Mouse (Mus musculus) layer of hippocampus, postnatal 25 days (tissue): ENCODE data around the gene Sars2. TPM values are rescaled to one million over a fixed set of nuclear protein-coding genes. Genes with fewer than 3 reads are reported as not detected.
"Not testable (repeated sequence)": the region's sequence is repeated elsewhere in the genome, so short reads cannot be mapped to it uniquely, and the experiment has no call there.

Experiments
- DNase-seq, 2 experiments: peaks; one replicate each; pipeline ENCODE4 v3.0.0; 2022; ENCODE audit warnings: mixed read lengths in 2 of 2, low spot score in 1 of 2; ENCODE audit errors: extremely low spot score in 1 of 2
- total RNA-seq, 2 experiments: library from RNA; stranded (reverse); gene quantifications; 2 replicates each; pipeline ENCODE4 v1.2.3; 2021

Gene Sars2
- 10 to 100 TPM; 12.4 to 15.6 TPM for total RNA-seq

- peak; percentile 92 to 96 for DNase-seq
Observed at GRCm38 (mm10) chr7:28741709-28742438, at the start of gene Sars2, which contains the start of gene Mrps12. Sars2 (plus strand) TSS chr7:28741992. Mrps12 (minus strand) TSS chr7:28741820.

- peak in 1 of 2 experiments; percentile 43 for DNase-seq
Observed at GRCm38 (mm10) chr7:28692545-28693320, 49.1 kb upstream of the Sars2 start, which contains the start of gene Fbxo27. Fbxo27 (plus strand) TSS chr7:28692849.

DNA sequence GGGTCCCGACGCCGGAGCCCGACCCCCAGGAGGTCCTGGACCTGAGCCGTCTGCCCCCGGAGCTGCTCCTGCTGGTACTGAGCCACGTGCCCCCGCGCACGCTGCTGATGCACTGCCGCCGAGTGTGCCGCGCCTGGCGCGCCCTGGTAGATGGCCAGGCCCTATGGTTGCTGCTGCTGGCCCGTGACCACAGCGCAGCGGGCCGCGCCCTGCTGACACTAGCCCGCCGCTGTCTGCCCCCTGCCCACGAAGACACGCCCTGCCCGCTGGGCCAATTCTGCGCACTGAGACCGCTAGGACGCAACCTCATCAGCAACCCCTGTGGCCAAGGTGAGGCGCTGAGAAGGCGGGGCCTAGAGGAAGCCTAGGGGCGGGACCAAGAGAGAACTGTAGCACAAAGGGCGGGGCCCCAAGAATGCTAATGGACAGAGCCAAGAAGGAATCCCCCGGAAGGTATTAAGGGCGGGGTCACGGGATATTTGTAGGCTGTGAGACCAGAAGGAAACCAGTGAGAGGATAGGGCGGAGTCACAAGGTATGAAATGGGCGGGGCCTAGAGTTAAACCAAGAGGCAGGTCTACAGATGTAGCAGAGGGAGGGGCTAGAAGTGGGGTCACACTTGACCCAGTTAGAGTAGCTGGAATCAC lies 48.3 kb upstream of the Sars2 start:
- DNase-seq: peak; percentile 34 to 56

DNA sequence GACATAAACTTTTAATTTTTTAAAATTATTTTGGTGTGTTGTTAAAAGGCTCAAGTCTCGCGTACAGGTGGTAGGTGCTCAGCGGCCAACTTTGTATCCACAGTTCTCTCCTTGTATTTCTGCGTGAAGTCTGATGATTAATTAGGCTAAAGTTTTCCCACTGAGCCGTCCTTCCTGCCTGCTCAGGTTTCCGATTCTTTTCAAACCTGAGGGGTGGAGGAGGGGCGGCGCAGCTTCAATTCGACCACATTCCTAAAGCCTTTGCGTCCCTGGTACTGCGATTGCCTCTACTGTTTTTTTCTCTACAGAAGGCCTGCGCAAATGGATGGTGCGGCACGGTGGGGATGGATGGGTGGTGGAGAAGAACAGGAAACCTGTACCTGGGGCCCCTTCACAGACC lies 47.4 kb upstream of the Sars2 start:
- no peak for DNase-seq

DNA sequence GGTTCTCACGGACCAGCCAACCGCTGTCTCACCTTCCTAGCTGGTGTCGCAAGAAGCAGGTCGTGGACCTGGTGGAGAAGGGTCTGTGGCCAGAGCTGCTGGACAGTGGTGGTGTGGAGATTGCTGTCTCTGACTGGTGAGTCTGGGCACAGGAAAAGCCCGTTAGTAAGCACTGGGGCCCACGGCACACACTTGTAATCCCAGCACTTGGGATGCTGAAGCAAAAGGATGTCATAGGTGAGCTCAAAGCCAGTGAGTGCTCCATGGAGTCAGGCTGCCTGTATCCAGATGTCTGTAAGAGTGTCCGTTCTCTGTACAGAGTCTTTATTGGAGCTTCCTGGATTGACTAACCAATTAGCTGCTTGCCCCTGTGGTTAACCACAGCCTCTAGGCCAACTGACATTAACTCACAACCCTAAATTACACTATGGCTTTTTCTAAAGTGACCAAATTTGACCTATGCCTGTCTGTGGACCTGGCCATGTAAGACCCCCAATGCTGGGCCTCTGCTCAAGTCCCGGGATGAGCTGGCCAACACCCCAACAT lies 46.8 kb upstream of the Sars2 start:
- no peak for DNase-seq

- no peak for DNase-seq
Observed at GRCm38 (mm10) chr7:28697277-28697676, 44.5 kb upstream of the Sars2 start.

DNA sequence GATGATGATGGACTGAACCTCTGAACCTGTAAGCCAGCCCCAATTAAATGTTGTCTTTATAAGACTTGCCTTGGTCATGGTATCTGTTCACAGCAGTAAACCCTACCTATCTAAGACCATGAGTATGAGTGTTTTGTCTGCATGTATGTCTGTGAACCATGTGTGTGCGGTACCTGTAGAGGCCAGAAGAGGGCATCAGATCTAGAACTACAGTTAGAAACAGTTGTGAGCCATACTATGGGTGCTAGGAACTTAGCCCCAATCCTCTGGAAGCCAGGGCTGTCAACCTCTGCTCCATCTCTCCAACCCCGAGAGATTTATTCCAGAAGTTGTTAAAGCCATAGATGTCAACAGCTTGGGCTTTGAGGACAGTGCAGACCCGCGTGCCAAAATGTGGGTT lies 41.5 kb upstream of the Sars2 start:
- no peak for DNase-seq

- DNase-seq: not testable (repeated sequence)
Observed at GRCm38 (mm10) chr7:28701306-28701705, 40.5 kb upstream of the Sars2 start.

DNA sequence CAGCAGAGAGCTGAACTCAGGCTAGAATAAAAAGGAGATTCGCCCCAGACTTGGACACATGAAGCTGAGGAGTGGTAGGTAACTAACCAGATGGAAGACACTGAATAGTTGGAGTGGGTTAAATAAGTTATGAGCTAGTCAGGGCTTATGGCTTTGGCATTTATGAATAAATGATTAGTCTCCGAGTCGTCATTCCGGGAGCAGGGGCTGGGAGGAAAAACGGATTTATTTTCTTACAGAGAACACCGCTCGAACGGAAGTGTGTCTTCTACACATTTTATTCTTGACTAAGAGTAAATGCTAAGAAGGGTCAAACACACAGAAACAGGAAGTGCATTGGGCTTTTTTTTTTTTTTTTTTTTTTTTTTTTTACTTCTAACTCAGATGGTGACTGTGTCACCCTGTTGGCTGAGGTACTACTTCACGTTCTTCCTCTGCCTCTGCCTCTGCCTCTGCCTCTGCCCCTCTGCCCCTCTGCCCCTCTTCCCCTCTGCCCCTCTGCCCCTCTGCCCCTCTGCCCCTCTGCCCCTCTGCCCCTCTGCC lies 39.1 kb upstream of the Sars2 start:
- no peak for DNase-seq

DNA sequence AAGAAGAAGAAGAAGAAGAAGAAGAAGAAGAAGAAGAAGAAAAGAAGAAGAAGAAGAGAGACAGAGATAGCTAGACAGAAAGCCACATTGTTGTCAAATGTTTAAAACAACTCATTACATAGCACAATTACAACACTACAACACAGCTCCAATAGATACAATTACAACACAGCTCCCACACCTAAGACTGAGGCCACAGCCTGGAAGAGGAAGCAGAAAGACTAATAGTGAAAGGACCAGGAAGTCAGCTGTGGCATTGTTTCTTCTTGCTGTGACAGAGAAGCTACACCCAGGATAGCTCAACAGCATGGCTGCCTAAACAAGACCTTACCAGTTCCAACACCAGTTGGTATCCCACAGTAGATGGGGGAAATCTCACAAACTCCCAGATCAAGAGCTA lies 32.3 kb upstream of the Sars2 start:
- DNase-seq: no peak

GRCm38 (mm10) chr7:28710962-28711361 lies 30.8 kb upstream of the Sars2 start:
- no peak for DNase-seq

DNA sequence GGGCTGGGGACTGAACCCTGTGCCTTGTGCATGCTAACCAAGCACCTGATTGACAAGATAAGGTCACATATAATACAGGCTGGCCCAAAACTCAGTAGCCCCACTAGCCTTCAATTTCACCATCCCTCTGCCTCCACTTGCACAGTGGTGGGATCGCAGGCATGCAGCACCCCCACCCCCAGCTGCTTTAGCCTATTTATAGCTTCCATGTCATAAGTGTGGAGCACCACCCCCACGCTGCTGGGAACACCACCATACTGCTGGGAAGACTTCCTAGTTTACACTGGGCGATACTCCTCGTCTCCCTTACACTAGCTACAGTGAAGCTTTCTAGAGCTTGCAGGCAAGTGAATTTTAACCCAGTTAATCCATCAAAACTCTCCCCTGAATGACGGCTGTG lies 27.1 kb upstream of the Sars2 start:
- DNase-seq: no peak

- DNase-seq: no peak
Observed at GRCm38 (mm10) chr7:28715598-28715997, 26.2 kb upstream of the Sars2 start.

GRCm38 (mm10) chr7:28716590-28717281 lies 25.1 kb upstream of the Sars2 start, which contains the start of gene Fbxo17:
Fbxo17 (plus strand) TSS chr7:28716804.
- DNase-seq: peak in 1 of 2 experiments; percentile 23

DNA sequence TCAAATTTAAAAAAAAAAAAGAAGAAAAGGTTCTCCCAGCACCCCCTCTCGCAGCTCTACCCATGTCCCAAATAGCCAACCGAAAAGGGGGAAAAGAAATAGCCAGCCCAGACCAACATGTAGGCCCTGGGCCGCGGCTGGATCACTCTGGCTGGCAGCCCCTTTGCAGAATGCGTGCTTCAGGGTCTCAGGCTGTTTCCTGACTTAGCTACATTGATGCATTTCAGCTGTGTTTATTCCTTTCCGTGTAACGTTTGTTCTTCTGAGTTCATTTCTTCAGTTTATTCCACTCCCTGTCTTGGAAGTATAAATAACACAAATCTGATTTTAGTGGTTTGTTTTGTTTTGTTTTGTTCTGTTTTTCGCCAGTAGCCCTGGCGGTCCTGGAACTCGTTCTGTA lies 24.1 kb upstream of the Sars2 start:
- DNase-seq: no peak

DNA sequence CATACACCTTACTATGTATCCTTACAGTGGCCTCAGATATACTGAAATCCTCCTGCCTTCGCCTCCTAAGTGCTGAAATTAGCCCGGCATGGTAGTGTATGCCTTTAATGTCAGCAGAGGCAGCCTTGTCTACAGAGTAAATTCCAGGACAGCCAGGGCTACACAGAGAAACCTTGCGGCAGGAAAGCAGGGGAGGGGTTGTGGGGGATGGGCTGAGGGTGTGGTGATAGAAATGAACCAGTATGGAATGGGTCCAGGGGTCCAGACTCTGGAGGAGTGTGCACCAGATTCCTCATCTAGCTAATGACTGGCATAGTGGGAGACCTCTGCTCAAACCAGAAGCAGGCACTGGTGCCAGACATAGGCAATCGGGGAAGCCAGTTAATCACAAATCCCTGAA lies 22.6 kb upstream of the Sars2 start:
- no peak for DNase-seq

- DNase-seq: no peak
Observed at GRCm38 (mm10) chr7:28719650-28720049, 22.1 kb upstream of the Sars2 start.

DNA sequence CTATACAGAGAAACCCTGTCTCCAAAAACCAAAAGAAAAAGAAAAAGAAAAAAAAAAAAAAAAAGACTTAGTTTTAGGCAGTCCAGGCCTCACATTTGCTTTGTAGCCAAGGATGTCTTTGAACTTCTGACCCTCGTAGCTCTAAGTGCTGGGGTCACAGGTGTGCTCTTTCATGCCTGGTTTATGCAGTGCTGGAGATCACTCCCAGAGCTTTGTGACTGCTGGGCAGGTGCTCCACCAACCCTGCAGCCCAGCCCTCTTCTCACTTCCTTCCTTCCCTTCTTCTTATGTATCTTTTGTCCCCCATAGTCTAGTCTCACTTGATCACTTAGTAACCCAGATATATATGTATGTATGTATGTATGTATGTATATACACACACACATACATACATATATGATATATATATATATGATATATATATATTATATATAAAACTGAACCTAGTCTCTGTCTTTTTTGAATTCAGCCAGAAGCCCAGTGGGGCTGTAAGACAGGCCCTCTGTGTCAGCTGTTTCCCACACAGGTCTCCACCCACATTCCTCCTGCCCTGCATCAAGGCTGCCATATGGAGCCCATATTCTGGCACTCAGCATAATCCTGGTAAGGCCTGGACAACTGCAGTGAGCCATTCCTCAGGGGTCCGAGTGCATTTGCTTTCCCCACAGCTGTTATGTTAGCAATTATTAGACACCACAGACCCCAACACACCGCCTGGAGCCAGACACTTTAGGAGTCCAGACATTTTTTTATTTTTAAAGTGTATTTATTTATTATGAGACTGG lies 20.8 kb upstream of the Sars2 start:
- DNase-seq: no peak

DNA sequence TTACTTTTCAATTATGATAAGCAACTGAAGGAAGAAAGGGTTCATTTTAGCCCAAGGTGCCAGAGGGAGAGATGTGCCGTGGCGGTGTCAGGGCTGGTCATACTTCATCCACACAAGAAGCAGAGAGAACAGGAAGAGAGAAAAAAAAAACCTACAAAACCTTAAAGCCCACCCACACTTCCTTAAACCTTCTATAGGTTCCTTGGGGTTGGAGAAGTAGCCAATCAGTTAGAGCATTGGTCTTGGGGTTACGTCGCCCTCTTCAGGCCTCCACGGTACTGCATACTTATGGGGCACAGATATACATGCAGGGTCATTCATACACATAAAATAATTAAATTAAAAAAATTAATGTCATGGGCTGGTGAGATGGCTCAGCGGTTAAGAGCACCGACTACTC lies 19.7 kb upstream of the Sars2 start:
- no peak for DNase-seq
